Mouse (Mus musculus) erythroblast, embryonic 14.5 days (primary cell): ENCODE results near the gene Gm10964. TPM values are rescaled to one million over a fixed set of nuclear protein-coding genes. Genes with fewer than 3 reads are reported as not detected.
A peak's percentile ranks its signal among the peaks of the same experiment; 100 is the strongest.
"Not testable (repeated sequence)": the region's sequence is repeated elsewhere in the genome, so short reads cannot be mapped to it uniquely, and the experiment has no call there.

ENCODE experiments used
- H3K27me3 ChIP-seq: 2 replicates; pipeline ENCODE4 v1.6.1; 2012; ENCODE audit warnings: inconsistent platforms; ENCODE audit not compliant: control insufficient read depth
- H3K36me3 ChIP-seq: 2 replicates; pipeline ENCODE4 v1.6.1; 2012; ENCODE audit warnings: mild to moderate bottlenecking, inconsistent platforms; ENCODE audit not compliant: control insufficient read depth
- H3K4me1 ChIP-seq: 2 replicates; pipeline ENCODE4 v1.6.1; 2012; ENCODE audit warnings: inconsistent platforms; ENCODE audit not compliant: control insufficient read depth
- H3K4me3 ChIP-seq: replicated peaks from 2 replicates; pipeline ENCODE3; 2012; ENCODE audit warnings: moderate library complexity, mild to moderate bottlenecking, inconsistent platforms
- H3K9me3 ChIP-seq: 2 replicates; pipeline ENCODE4 v1.6.1; 2012; ENCODE audit warnings: low read length, inconsistent platforms, mixed read lengths; ENCODE audit not compliant: control insufficient read depth
- GATA1 ChIP-seq: IDR thresholded peaks from 2 replicates; pipeline ENCODE4 v1.6.1; 2012; ENCODE audit warnings: low read length, inconsistent platforms, mixed read lengths
- TAL1 ChIP-seq: IDR thresholded peaks from 3 replicates; pipeline ENCODE4 v1.6.1; 2012; ENCODE audit warnings: low read length, inconsistent platforms, mixed read lengths
- polyA plus RNA-seq: library from polyadenylated mRNA; stranded (reverse); fragments of >175 nt; gene quantifications from 2 replicates; pipeline ENCODE4 v1.2.3, GENCODE M21; 2012

The Gm10964 gene
- polyA plus RNA-seq, 1 experiment: not detected

DNA sequence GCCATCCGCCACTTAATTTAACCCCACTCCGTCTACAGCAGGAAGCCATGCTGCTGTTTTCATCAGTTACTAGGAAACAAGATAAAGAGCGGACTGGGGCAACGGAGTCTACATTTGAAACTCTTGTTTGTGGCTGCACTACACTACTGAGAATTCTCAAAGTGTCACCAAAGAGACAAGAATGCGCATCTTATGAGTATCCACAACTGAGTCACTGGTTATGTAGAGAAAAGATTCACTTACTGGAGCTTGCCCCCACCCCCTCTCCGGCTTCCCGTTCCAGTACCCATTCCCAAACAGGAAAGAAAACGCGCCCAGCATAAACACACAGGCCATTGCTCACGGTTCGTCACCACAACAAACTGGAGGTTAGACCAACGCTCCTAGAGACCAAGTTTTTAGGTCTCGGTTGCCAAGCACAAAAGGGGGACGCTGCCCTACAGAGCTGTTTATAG lies 50.8 kb downstream of the Gm10964 start:
- no peak for TF ChIP-seq GATA1
- H3K4me3 ChIP-seq: peak overlapping the region; percentile 70
- peaks cover 41% of the 10 kb centered on the region for H3K36me3 ChIP-seq
- H3K4me1 ChIP-seq: peaks cover 76% of the 10 kb centered on the region
- H3K9me3 ChIP-seq: no peaks in the 10 kb centered on the region
- H3K27me3 ChIP-seq: no peaks in the 10 kb centered on the region

DNA sequence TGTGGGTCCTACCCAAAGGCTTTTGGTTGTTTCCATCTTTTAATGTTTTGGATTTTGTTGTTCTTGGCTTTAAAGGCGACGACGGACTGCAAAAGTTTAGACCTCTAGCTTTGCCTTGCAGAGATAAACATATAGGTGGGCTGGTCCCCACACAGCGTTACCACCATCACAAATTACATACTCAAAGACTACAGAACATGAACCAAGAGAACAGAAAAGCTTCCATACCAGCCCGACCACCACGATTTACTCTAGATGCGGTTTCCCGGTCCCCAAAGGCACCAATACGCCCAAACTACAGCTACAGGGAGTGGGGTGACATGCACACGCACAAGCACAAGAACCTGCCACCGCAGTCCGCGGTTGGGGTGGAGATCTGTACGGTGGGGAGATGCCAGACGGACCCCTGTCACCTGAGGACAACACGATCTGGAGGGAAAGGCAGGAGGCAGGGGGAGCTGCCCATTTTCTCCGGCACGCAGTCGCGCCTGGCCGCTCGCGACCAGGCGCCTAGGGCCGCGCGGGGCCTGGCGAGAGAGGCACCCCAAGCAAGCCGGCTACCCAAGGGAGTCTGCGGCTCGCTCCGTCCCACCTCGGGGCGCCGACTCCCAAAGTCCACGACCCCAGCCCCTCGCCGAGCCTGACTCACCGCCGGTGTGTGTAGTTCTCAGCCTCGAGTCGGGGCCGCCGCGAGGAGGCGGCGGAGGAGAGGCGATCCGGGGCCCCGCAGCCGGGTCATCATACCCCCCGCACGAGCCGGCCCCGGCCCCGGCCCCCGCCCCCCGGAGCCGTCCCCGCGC lies 51.4 kb downstream of the Gm10964 start:
- H3K36me3 ChIP-seq: peaks cover 35% of the 10 kb centered on the region
- peaks cover 74% of the 10 kb centered on the region for H3K4me1 ChIP-seq
- TF ChIP-seq TAL1 (no peak), GATA1 (no peak)
- no peaks in the 10 kb centered on the region for H3K9me3 ChIP-seq
- peak overlapping the region; percentile 70 for H3K4me3 ChIP-seq
- no peaks in the 10 kb centered on the region for H3K27me3 ChIP-seq

DNA sequence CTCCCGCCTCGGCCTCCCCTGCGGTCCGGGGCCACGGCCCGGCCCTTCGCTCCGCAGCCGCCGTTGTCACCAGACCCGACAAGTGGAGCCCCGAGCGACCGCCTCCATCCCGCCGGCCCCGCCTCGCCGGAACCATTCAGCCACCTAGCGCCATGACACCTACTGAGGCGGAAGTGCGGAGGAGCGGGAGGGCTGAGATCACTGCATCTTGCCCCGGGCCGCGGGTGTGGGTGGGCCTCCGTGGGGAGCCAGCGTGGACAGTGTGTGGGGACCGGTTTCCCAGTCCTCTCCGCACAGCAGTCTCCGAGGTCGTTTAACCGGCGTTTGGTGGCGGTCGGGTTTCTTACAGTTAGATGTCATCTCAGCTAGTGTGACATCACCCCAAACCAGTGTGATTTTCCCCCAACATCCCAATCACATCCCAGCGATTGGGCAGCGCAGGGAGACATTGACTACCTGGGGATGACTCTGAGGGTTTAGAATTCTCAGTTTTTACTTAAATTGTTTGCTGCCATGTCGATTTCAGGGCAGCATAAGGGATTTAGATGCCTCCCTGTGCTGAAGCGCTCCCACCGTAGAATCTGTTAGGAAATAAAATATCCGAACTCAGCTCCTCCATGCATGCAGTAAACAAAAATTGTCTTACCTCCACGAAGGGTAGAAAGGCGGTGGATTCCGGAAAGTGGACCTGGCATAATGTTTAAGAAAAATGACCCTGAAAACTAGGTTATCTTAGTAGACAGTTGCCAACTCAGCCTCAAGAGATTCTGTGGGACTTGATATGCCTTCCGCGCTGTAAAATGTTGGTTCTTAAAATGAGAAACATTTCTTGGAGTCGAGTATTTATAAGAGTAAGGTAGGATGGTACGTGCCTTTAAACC lies 52.3 kb downstream of the Gm10964 start, which contains the start of gene Hipk1:
TSS of gene Hipk1 (minus strand) at position 334 of the 881 bp plus-strand sequence.
- Histone ChIP-seq H3K4me3 (peak within 1 kb of the TSS; percentile 70), H3K4me1 (peaks cover 76% of the 10 kb centered on the region), H3K36me3 (peaks cover 28% of the 10 kb centered on the region), H3K27me3 (no peaks in the 10 kb centered on the region), H3K9me3 (no peaks in the 10 kb centered on the region)
- TF ChIP-seq GATA1 (no peak), TAL1 (no peak)

DNA sequence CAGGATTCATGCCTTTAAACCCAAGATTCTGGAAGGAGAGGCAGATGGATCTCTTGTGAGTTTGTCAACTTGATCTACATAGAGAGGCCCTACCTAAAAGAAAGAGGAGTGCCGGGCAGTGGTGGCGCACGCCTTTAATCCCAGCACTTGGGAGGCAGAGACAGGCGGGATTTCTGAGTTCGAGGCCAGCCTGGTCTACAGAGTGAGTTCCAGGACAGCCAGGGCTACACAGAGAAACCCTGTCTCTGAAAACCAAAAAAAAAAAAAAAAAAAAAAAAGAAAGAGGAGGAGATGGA lies 52.9 kb downstream of the Gm10964 start:
- not testable (repeated sequence) for H3K27me3 ChIP-seq, H3K9me3 ChIP-seq
- peaks cover 77% of the 10 kb centered on the region for H3K4me1 ChIP-seq
- H3K36me3 ChIP-seq: peaks cover 23% of the 10 kb centered on the region
- H3K4me3 ChIP-seq: peak overlapping the region; percentile 70

DNA sequence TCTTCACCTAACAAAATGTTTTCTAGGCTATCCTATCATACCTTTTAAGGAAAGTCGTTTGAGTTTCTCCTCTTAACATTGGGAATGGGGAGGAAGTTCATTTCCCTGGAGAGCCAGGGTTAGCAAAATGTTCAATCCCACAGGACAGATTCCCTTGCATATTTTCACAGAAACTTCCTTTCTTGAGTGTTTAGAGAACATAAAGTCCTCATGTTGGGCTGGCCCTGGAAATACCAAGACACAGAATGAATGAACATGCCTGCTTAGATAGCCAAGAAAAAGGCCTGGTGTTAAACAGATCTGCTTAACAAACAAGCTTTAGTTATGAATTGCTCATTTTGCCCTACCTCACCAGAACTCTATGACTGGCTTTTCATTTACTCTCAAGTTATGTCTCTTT lies 53.4 kb downstream of the Gm10964 start:
- H3K4me3 ChIP-seq: peak overlapping the region; percentile 40
- no peak for TF ChIP-seq TAL1
- TF ChIP-seq GATA1: no peak
- H3K36me3 ChIP-seq: peaks cover 17% of the 10 kb centered on the region
- H3K4me1 ChIP-seq: peaks cover 77% of the 10 kb centered on the region
- no peaks in the 10 kb centered on the region for H3K9me3 ChIP-seq
- no peaks in the 10 kb centered on the region for H3K27me3 ChIP-seq

Other genes with a start within 250 kb of the Gm10964 start
- 0.02 TPM in 1 of 2 replicates, not detected in the other for gene Syt6, start 164.1 kb upstream of the Gm10964 start, polyA plus RNA-seq
- not detected in 2 replicates for gene Atg4a-ps, start 93.3 kb upstream of the Gm10964 start, polyA plus RNA-seq
- 0.05 and 0.07 TPM in 2 replicates for gene Olfml3, start 1.4 kb upstream of the Gm10964 start, polyA plus RNA-seq
- gene Hipk1, start 52.2 kb downstream of the Gm10964 start, polyA plus RNA-seq: 5.7 and 7.4 TPM in 2 replicates
- 1.1 and 1.2 TPM in 2 replicates for gene Dclre1b, start 70.1 kb downstream of the Gm10964 start, polyA plus RNA-seq
- gene Ap4b1, start 70.2 kb downstream of the Gm10964 start, polyA plus RNA-seq: 0.12 and 0.16 TPM in 2 replicates
- 0.26 and 0.65 TPM in 2 replicates for gene Gm43064, start 70.2 kb downstream of the Gm10964 start, polyA plus RNA-seq
- 0.06 and 0.15 TPM in 2 replicates for gene Bcl2l15, start 93.2 kb downstream of the Gm10964 start, polyA plus RNA-seq
- not detected in 2 replicates for gene Ptpn22, start 120.4 kb downstream of the Gm10964 start, polyA plus RNA-seq
- 0.91 and 1.1 TPM in 2 replicates for gene Rsbn1, start 174.8 kb downstream of the Gm10964 start, polyA plus RNA-seq
- gene Phtf1, start 228.7 kb downstream of the Gm10964 start, polyA plus RNA-seq: 0.10 and 0.39 TPM in 2 replicates